Mouse (Mus musculus) hindbrain, embryonic 15.5 days (tissue): ENCODE data around the gene Rabepk. TPM values are rescaled to one million over a fixed set of nuclear protein-coding genes. Genes with fewer than 3 reads are reported as not detected.
"Not testable (repeated sequence)": the region's sequence is repeated elsewhere in the genome, so short reads cannot be mapped to it uniquely, and the experiment has no call there.

Source experiments
- ATAC-seq: fragments of 200-750 bp; cut with Nextera tagmentation; 2 replicates; pipeline ENCODE4 v1.8.0; 2017; ENCODE audit warnings: low read depth, moderate number of reproducible peaks, moderate TSS enrichment; ENCODE audit not compliant: low FRiP score
- H3K27ac ChIP-seq: fragments of 300-500 bp; sonication (generic); replicated peaks from 2 replicates; pipeline ENCODE4 v1.5.1; 2015; ENCODE audit warnings: mild to moderate bottlenecking, inconsistent platforms
- H3K27me3 ChIP-seq: fragments of 300-500 bp; sonication (generic); 2 replicates; pipeline ENCODE4 v1.6.1; 2015; ENCODE audit warnings: control low read depth, inconsistent platforms
- H3K36me3 ChIP-seq: fragments of 300-500 bp; sonication (generic); 2 replicates; pipeline ENCODE4 v1.6.1; 2015; ENCODE audit warnings: control low read depth, inconsistent platforms
- H3K4me1 ChIP-seq: fragments of 300-500 bp; sonication (generic); replicated peaks from 2 replicates; pipeline ENCODE4 v1.6.1; 2015; ENCODE audit warnings: control low read depth, inconsistent platforms
- H3K4me2 ChIP-seq: fragments of 300-500 bp; sonication (generic); 2 replicates; pipeline ENCODE4 v1.6.1; 2015; ENCODE audit warnings: moderate library complexity, mild to moderate bottlenecking, inconsistent platforms
- H3K4me3 ChIP-seq: fragments of 300-500 bp; sonication (generic); 2 replicates; pipeline ENCODE4 v1.5.1; 2015; ENCODE audit warnings: mild to moderate bottlenecking, inconsistent platforms
- H3K9ac ChIP-seq: fragments of 300-500 bp; sonication (generic); 2 replicates; pipeline ENCODE4 v1.6.1; 2015; ENCODE audit warnings: inconsistent platforms
- H3K9me3 ChIP-seq: fragments of 300-500 bp; sonication (generic); 2 replicates; pipeline ENCODE4 v1.6.1; 2016; ENCODE audit warnings: control low read depth, inconsistent platforms
- WGBS: fragments of 180-500 bp; shearing (Covaris S2); methylation state at CpG from one replicate; pipeline ENCODE4 v1.1.7; 2015; 5-methylcytosine and 5-hydroxymethylcytosine counted together
- polyA plus RNA-seq: library from polyadenylated mRNA; unstranded; fragments of >200 nt; fragmentation: Nextera tagmentation; extraction: Ambion mirVana; gene quantifications from 2 replicates; pipeline ENCODE4 v1.2.1, GENCODE M21; 2015

Gene Rabepk
- polyA plus RNA-seq, 1 experiment from 2014 or later, result 27.3 TPM

- Histone ChIP-seq H3K27me3 (no peaks in the 10 kb centered on the region), H3K4me1 (peaks cover 67% of the 10 kb centered on the region), H3K4me3 (peak overlapping the region; percentile 75), H3K4me2 (peak overlapping the region; percentile 71), H3K9ac (no peak overlapping the region; the same call in 1 of the 2 replicates), H3K36me3 (peaks cover 51% of the 10 kb centered on the region), H3K9me3 (no peaks in the 10 kb centered on the region), H3K27ac (no peak overlapping the region)
- 92% methylated on average over 4 of the region's 4 CpGs for WGBS
- ATAC-seq, result no peak
Observed at GRCm38 (mm10) chr2:34773673-34774072, 26.0 kb downstream of the Rabepk start.

- WGBS, result 3% methylated on average over 48 of the region's 50 CpGs
- H3K4me1 ChIP-seq, result peaks cover 56% of the 10 kb centered on the region
- no peak for ATAC-seq
Observed at GRCm38 (mm10) chr2:34772252-34773235, 27.2 kb downstream of the Rabepk start.

GRCm38 (mm10) chr2:34771368-34772226 is 28.1 kb downstream of the Rabepk start, which contains the start of gene Hspa5:
Gene Hspa5, plus strand, starts transcription at chr2:34771970.
- Histone ChIP-seq H3K4me2 (peak within 1 kb of the TSS; percentile 71), H3K9ac (peak within 1 kb of the TSS; percentile 88), H3K27ac (peak within 1 kb of the TSS; percentile 89), H3K36me3 (peaks cover 34% of the 10 kb centered on the region), H3K9me3 (no peaks in the 10 kb centered on the region), H3K4me1 (peaks cover 47% of the 10 kb centered on the region), H3K27me3 (no peaks in the 10 kb centered on the region), H3K4me3 (peak within 1 kb of the TSS; percentile 75)
- peak; percentile 99 for ATAC-seq
- WGBS, result under 1% methylated on average over 60 of the region's 60 CpGs

More at GRCm38 (mm10) chr2:34772252-34773235, 27.2 kb downstream of the Rabepk start:
- Histone ChIP-seq H3K27ac (peak overlapping the region; percentile 85), H3K4me2 (peak overlapping the region; percentile 71), H3K36me3 (peaks cover 42% of the 10 kb centered on the region), H3K9ac (peak overlapping the region; percentile 88), H3K27me3 (no peaks in the 10 kb centered on the region), H3K4me3 (peak overlapping the region; percentile 75), H3K9me3 (no peaks in the 10 kb centered on the region)

- Histone ChIP-seq H3K4me2 (peak overlapping the region; percentile 60), H3K9ac (peak overlapping the region; percentile 77), H3K4me3 (peak overlapping the region; percentile 75), H3K36me3 (peaks cover 28% of the 10 kb centered on the region), H3K9me3 (no peaks in the 10 kb centered on the region), H3K27me3 (no peaks in the 10 kb centered on the region), H3K27ac (peak overlapping the region; percentile 89), H3K4me1 (peaks cover 40% of the 10 kb centered on the region)
- WGBS, result 4% methylated on average over 6 of the region's 6 CpGs
- ATAC-seq, result no peak
Observed at GRCm38 (mm10) chr2:34770951-34771350, 28.8 kb downstream of the Rabepk start.

GRCm38 (mm10) chr2:34770049-34770448 is 29.7 kb downstream of the Rabepk start:
- ATAC-seq, result no peak
- Histone ChIP-seq H3K27ac (no peak overlapping the region), H3K27me3 (no peaks in the 10 kb centered on the region), H3K9me3 (no peaks in the 10 kb centered on the region), H3K4me1 (peaks cover 31% of the 10 kb centered on the region), H3K9ac (no peak overlapping the region), H3K36me3 (peaks cover 20% of the 10 kb centered on the region), H3K4me3 (peak overlapping the region; percentile 75; the same call in 1 of the 2 replicates), H3K4me2 (peak overlapping the region; percentile 60)
- 91% methylated on average over 2 of the region's 2 CpGs for WGBS

GRCm38 (mm10) chr2:34764801-34765200 is 34.9 kb downstream of the Rabepk start:
- H3K36me3 ChIP-seq, result no peaks in the 10 kb centered on the region
- H3K9ac ChIP-seq, result no peak overlapping the region
- WGBS, result 57% methylated on average over 9 of the region's 12 CpGs
- no peak overlapping the region for H3K27ac ChIP-seq
- no peak overlapping the region for H3K4me3 ChIP-seq
- no peak for ATAC-seq
- H3K9me3 ChIP-seq, result no peaks in the 10 kb centered on the region
- H3K4me2 ChIP-seq, result no peak overlapping the region
- H3K27me3 ChIP-seq, result no peaks in the 10 kb centered on the region
- no peaks in the 10 kb centered on the region for H3K4me1 ChIP-seq

- no peaks in the 10 kb centered on the region for H3K36me3 ChIP-seq
- H3K4me2 ChIP-seq, result no peak overlapping the region
- no peaks in the 10 kb centered on the region for H3K27me3 ChIP-seq
- ATAC-seq, result no peak
- 74% methylated on average over 2 of the region's 2 CpGs for WGBS
- H3K9ac ChIP-seq, result no peak overlapping the region
- no peaks in the 10 kb centered on the region for H3K4me1 ChIP-seq
- H3K27ac ChIP-seq, result no peak overlapping the region
- H3K4me3 ChIP-seq, result no peak overlapping the region
- no peaks in the 10 kb centered on the region for H3K9me3 ChIP-seq
Observed at GRCm38 (mm10) chr2:34762872-34763271, 36.8 kb downstream of the Rabepk start.

GRCm38 (mm10) chr2:34762174-34762573 is 37.5 kb downstream of the Rabepk start:
- no peak overlapping the region for H3K4me3 ChIP-seq
- no peaks in the 10 kb centered on the region for H3K4me1 ChIP-seq
- H3K27ac ChIP-seq, result no peak overlapping the region
- H3K9me3 ChIP-seq, result no peaks in the 10 kb centered on the region
- H3K9ac ChIP-seq, result no peak overlapping the region
- no peak for ATAC-seq
- 87% methylated on average over 2 of the region's 2 CpGs for WGBS
- H3K36me3 ChIP-seq, result no peaks in the 10 kb centered on the region
- no peaks in the 10 kb centered on the region for H3K27me3 ChIP-seq
- no peak overlapping the region for H3K4me2 ChIP-seq

- not testable (repeated sequence) for H3K9me3 ChIP-seq, ATAC-seq, H3K27me3 ChIP-seq, H3K4me1 ChIP-seq, H3K9ac ChIP-seq, H3K27ac ChIP-seq, H3K4me2 ChIP-seq, H3K36me3 ChIP-seq, H3K4me3 ChIP-seq
- WGBS, result 89% methylated on average over 5 of the region's 5 CpGs
Observed at GRCm38 (mm10) chr2:34761272-34761671, 38.4 kb downstream of the Rabepk start.

GRCm38 (mm10) chr2:34757341-34757740 is 42.4 kb downstream of the Rabepk start:
- Histone ChIP-seq H3K4me1 (peaks cover 15% of the 10 kb centered on the region), H3K36me3 (no peaks in the 10 kb centered on the region), H3K4me3 (no peak overlapping the region), H3K4me2 (no peak overlapping the region), H3K9me3 (no peaks in the 10 kb centered on the region), H3K9ac (no peak overlapping the region), H3K27me3 (no peaks in the 10 kb centered on the region), H3K27ac (no peak overlapping the region)
- WGBS, result 72% methylated on average over 1 of the region's 1 CpGs
- no peak for ATAC-seq

- 1% methylated on average over 13 of the region's 14 CpGs for WGBS
- H3K27me3 ChIP-seq, result no peaks in the 10 kb centered on the region
- peak within 1 kb of the TSS; percentile 98 for H3K9ac ChIP-seq
Observed at GRCm38 (mm10) chr2:34754551-34755358, 45.0 kb downstream of the Rabepk start, which contains the start of gene Gapvd1. Gene Gapvd1, minus strand, starts transcription at chr2:34755232.

More at GRCm38 (mm10) chr2:34754551-34755358, 45.0 kb downstream of the Rabepk start, which contains the start of gene Gapvd1:
- no peaks in the 10 kb centered on the region for H3K9me3 ChIP-seq
- peaks cover 29% of the 10 kb centered on the region for H3K4me1 ChIP-seq
- H3K4me3 ChIP-seq, result peak within 1 kb of the TSS; percentile 97
- peak within 1 kb of the TSS; percentile 70 for H3K4me2 ChIP-seq
- H3K36me3 ChIP-seq, result no peaks in the 10 kb centered on the region
- ATAC-seq, result no peak
- peak within 1 kb of the TSS; percentile 96 for H3K27ac ChIP-seq
